8 mouse cellular contexts compared by ENCODE assay signal in genomic region chr5:112876846-112877390, GRCm38 (mm10). TPM values are rescaled to one million over a fixed set of nuclear protein-coding genes. Genes with fewer than 3 reads are reported as not detected.
DNase-seq lines count a peak whose midpoint lies in the region; ATAC-seq and TF ChIP-seq lines count a peak whose summit lies in the region.

No protein-coding gene starts in this region.

- H3K4me3 ChIP-seq in hindbrain, embryonic 10.5 days, result no peak overlapping the region
- no peak overlapping the region for H3K4me3 ChIP-seq in hindbrain, embryonic 13.5 days
- no peak overlapping the region for H3K4me3 ChIP-seq in midbrain, postnatal 0 days (ENCODE audit: low read depth, low read length)
- no peak overlapping the region for H3K4me3 ChIP-seq in forebrain, embryonic 12.5 days (replicated peaks)

- H3K9ac ChIP-seq in hindbrain, embryonic 13.5 days, result no peak overlapping the region
- H3K9ac ChIP-seq in midbrain, postnatal 0 days (replicated peaks; ENCODE audit: low read length, poor library complexity, severe bottlenecking), result no peak overlapping the region
- H3K9ac ChIP-seq in forebrain, embryonic 12.5 days, result no peak overlapping the region

- no peaks in the 10 kb centered on the region for H3K9me3 ChIP-seq in hindbrain, embryonic 10.5 days
- H3K9me3 ChIP-seq in hindbrain, embryonic 13.5 days, result no peaks in the 10 kb centered on the region
- H3K9me3 ChIP-seq in midbrain, postnatal 0 days (ENCODE audit: low read length), result no peaks in the 10 kb centered on the region
- H3K9me3 ChIP-seq in forebrain, embryonic 12.5 days, result no peaks in the 10 kb centered on the region

- DNase-seq in hindbrain, embryonic 10.5 days (ENCODE audit: low spot score), result peak; percentile 53
- peak; percentile 2 for DNase-seq in 3T3-L1 (ENCODE audit: low read depth, low spot score)
- peak; percentile 59 for DNase-seq in ZHBTc4 (ENCODE audit: low read depth, low spot score)
- peak; percentile 59 for DNase-seq in embryo, embryonic 11 days
- peak; percentile 66 to 69 for DNase-seq in layer of hippocampus, postnatal 10 days (ENCODE audit: low spot score in 2 of 2)
- DNase-seq in midbrain, postnatal 0 days (ENCODE audit: low spot score), result peak; percentile 77

- H3K27ac ChIP-seq in hindbrain, embryonic 10.5 days, result no peak overlapping the region
- H3K27ac ChIP-seq in hindbrain, embryonic 13.5 days, result no peak overlapping the region
- H3K27ac ChIP-seq in midbrain, postnatal 0 days (ENCODE audit: low read depth, low read length), result no peak overlapping the region
- no peak overlapping the region for H3K27ac ChIP-seq in forebrain, embryonic 12.5 days

- peaks cover 66% of the 10 kb centered on the region for H3K27me3 ChIP-seq in hindbrain, embryonic 10.5 days (ENCODE audit: insufficient read depth, poor library complexity, severe bottlenecking)
- peaks cover 26% of the 10 kb centered on the region for H3K27me3 ChIP-seq in hindbrain, embryonic 13.5 days
- no peaks in the 10 kb centered on the region for H3K27me3 ChIP-seq in midbrain, postnatal 0 days (ENCODE audit: insufficient read depth, low read length)
- peaks cover 17% of the 10 kb centered on the region; the same call in 1 of the 2 replicates for H3K27me3 ChIP-seq in forebrain, embryonic 12.5 days

- no peak for ATAC-seq in hindbrain, embryonic 13.5 days (ENCODE audit: low FRiP score)
- no peak for ATAC-seq in midbrain, postnatal 0 days (ENCODE audit: low FRiP score)
- ATAC-seq in forebrain, embryonic 12.5 days (ENCODE audit: low FRiP score), result no peak

- peaks cover 35% of the 10 kb centered on the region for H3K4me1 ChIP-seq in hindbrain, embryonic 10.5 days (replicated peaks)
- peaks cover 6% of the 10 kb centered on the region; the same call in 1 of the 2 replicates for H3K4me1 ChIP-seq in hindbrain, embryonic 13.5 days (replicated peaks)
- no peaks in the 10 kb centered on the region for H3K4me1 ChIP-seq in midbrain, postnatal 0 days (ENCODE audit: insufficient read depth, low read length)
- H3K4me1 ChIP-seq in forebrain, embryonic 12.5 days, result peaks cover 11% of the 10 kb centered on the region

- no peak overlapping the region for H3K4me2 ChIP-seq in hindbrain, embryonic 13.5 days
- no peak overlapping the region for H3K4me2 ChIP-seq in midbrain, postnatal 0 days (ENCODE audit: low read depth, low read length, poor library complexity, severe bottlenecking)
- no peak overlapping the region for H3K4me2 ChIP-seq in forebrain, embryonic 12.5 days

- TF ChIP-seq CTCF in midbrain, postnatal 0 days (IDR thresholded peaks at IDR 0.05), result peak; percentile 92

- 44% methylated on average over 4 of the region's 4 CpGs for WGBS in hindbrain, embryonic 10.5 days
- 49% methylated on average over 4 of the region's 4 CpGs for WGBS in hindbrain, embryonic 13.5 days
- 31% methylated on average over 4 of the region's 4 CpGs for WGBS in midbrain, postnatal 0 days
- 39% methylated on average over 4 of the region's 4 CpGs for WGBS in forebrain, embryonic 12.5 days

- H3K36me3 ChIP-seq in hindbrain, embryonic 10.5 days, result no peaks in the 10 kb centered on the region
- H3K36me3 ChIP-seq in hindbrain, embryonic 13.5 days, result no peaks in the 10 kb centered on the region
- H3K36me3 ChIP-seq in midbrain, postnatal 0 days (ENCODE audit: insufficient read depth, low read length), result no peaks in the 10 kb centered on the region
- H3K36me3 ChIP-seq in forebrain, embryonic 12.5 days (replicated peaks), result no peaks in the 10 kb centered on the region

RNA-seq across cellular contexts. Expression of gene Myo18b, which starts 19.2 kb away (rescaled TPM):
- 0.30 and 0.65 TPM in 2 replicates for polyA plus RNA-seq in hindbrain, embryonic 10.5 days (2016; fragmentation: Nextera tagmentation; extraction: Ambion mirVana)
- polyA plus RNA-seq in hindbrain, embryonic 13.5 days (2015; fragmentation: Nextera tagmentation; extraction: Ambion mirVana), result 1.1 and 1.6 TPM in 2 replicates
- total RNA-seq in layer of hippocampus, postnatal 10 days (2021), result 1 to 10 TPM; 3.6 to 3.7 TPM
- 1.1 and 1.9 TPM in 2 replicates for total RNA-seq in midbrain, postnatal 0 days (2014; rRNA removed)
- 1.3 and 1.7 TPM in 2 replicates for polyA plus RNA-seq in midbrain, postnatal 0 days (2015; fragmentation: Nextera tagmentation; extraction: Ambion mirVana)
- 0.65 and 0.83 TPM in 2 replicates for polyA plus RNA-seq in forebrain, embryonic 12.5 days (2016; fragmentation: Nextera tagmentation; extraction: Ambion mirVana)

Comparison
In these comparisons a context has a peak if more than half of its experiments do, and no peak if none do; other contexts are left out.
1. DNase-seq: peak in every context shown above with its lines; median percentile 77 in midbrain, postnatal 0 days; 68 in layer of hippocampus, postnatal 10 days; 59 in ZHBTc4; 59 in embryo, embryonic 11 days; 53 in hindbrain, embryonic 10.5 days; 2 in 3T3-L1.